ENCODE assay signal across 21 mouse cellular contexts in the genomic region with DNA sequence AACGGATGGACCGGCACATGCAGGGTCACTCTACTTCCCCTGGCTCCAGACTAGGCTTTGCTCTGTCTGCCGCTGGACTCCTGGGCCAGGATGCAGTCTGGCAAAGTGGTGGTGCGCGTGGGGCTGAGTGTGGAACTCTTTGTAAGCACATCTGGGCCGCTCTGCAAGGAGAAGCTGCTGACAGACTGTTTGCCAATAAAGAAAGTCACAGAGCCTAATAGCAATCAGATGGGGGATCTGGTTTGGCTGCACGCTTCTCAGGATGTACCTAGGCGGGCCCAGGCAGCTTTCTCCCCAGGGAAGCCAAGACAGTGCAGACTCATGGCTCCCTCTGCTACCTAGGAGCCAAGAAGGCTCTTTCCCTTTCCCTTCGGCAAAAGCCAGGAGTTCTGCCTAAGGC.
A peak's percentile ranks its signal among the peaks of the same experiment; 100 is the strongest.
DNase-seq lines count a peak whose midpoint lies in the region; ATAC-seq lines count a peak whose summit lies in the region.
"Had no signal": no experiment of that assay in that cellular context is flagged by ENCODE, and none has a peak within 500 bp of the region (broad histone marks: within the 10 kb centered on the region; RNA-seq: fewer than 3 reads in every experiment).

No protein-coding gene starts in this region.

- WGBS in embryonic facial prominence, embryonic 13.5 days = 26% methylated on average over 9 of the region's 9 CpGs

- H3K4me2 ChIP-seq in embryonic facial prominence, embryonic 13.5 days = 0 out of 2 replicates have a peak overlapping the region, but pooled peaks have one; percentile 11
- H3K4me2 ChIP-seq: forebrain, embryonic 13.5 days; heart, embryonic 15.5 days; hindbrain, embryonic 15.5 days; neural tube, embryonic 12.5 days had no signal

- peak; percentile 62 for DNase-seq in gastrocnemius, postnatal 25 days
- DNase-seq in mesoderm, embryonic 11.5 days (ENCODE audit: low read depth, low spot score) = peak; percentile 11
- DNase-seq in thymus, postnatal 25 days = no peak
- no peak for DNase-seq in urinary bladder, adult 18-20 months (ENCODE audit: low spot score in 2 of 2)
- DNase-seq in kidney, postnatal 10 days = no peak
- DNase-seq: adrenal gland, adult 2 months; cerebellum, adult 11-12 months; kidney, adult 11 months; kidney, postnatal 36 days; right cerebral cortex, postnatal 4 days; thymus, adult 2 months had no signal

- H3K4me3 ChIP-seq in megakaryocyte, embryonic 14.5 days (replicated peaks) = peak overlapping the region; percentile 15
- H3K4me3 ChIP-seq in embryonic facial prominence, embryonic 13.5 days = no peak overlapping the region
- H3K4me3 ChIP-seq: forebrain, embryonic 13.5 days; heart, embryonic 15.5 days; hindbrain, embryonic 15.5 days; neural tube, embryonic 12.5 days had no signal

- H3K4me1 ChIP-seq in megakaryocyte, embryonic 14.5 days = no peaks in the 10 kb centered on the region
- H3K4me1 ChIP-seq in embryonic facial prominence, embryonic 13.5 days = peaks cover 28% of the 10 kb centered on the region
- H3K4me1 ChIP-seq: forebrain, embryonic 13.5 days; neural tube, embryonic 12.5 days had no signal

- H3K9me3 ChIP-seq in megakaryocyte, embryonic 14.5 days = peaks cover 63% of the 10 kb centered on the region
- H3K9me3 ChIP-seq in embryonic facial prominence, embryonic 13.5 days = peaks cover 3% of the 10 kb centered on the region; the same call in 1 of the 2 replicates
- H3K9me3 ChIP-seq: heart, embryonic 15.5 days; hindbrain, embryonic 15.5 days had no signal

- H3K27me3 ChIP-seq in megakaryocyte, embryonic 14.5 days (replicated peaks) = no peaks in the 10 kb centered on the region
- H3K27me3 ChIP-seq in embryonic facial prominence, embryonic 13.5 days = 0 out of 2 replicates have a peak, but pooled peaks cover 6% of the 10 kb centered on the region
- H3K27me3 ChIP-seq: forebrain, embryonic 13.5 days; heart, embryonic 15.5 days; hindbrain, embryonic 15.5 days; neural tube, embryonic 12.5 days had no signal

- H3K36me3 ChIP-seq in megakaryocyte, embryonic 14.5 days (replicated peaks; ENCODE audit: low read length) = no peaks in the 10 kb centered on the region
- no peaks in the 10 kb centered on the region for H3K36me3 ChIP-seq in embryonic facial prominence, embryonic 13.5 days
- H3K36me3 ChIP-seq: G1E; heart, embryonic 15.5 days; hindbrain, embryonic 15.5 days; neural tube, embryonic 12.5 days had no signal

- ATAC-seq in megakaryocyte, adult 5-6 weeks (ENCODE audit: poor library complexity, severe bottlenecking) = no peak
- ATAC-seq in embryonic facial prominence, embryonic 13.5 days (ENCODE audit: insufficient number of reproducible peaks, insufficient read depth, low FRiP score, low TSS enrichment, low read depth) = no peak
- ATAC-seq: forebrain, embryonic 13.5 days; midbrain, embryonic 16.5 days had no signal

- peak overlapping the region; percentile 55 for H3K27ac ChIP-seq in embryonic facial prominence, embryonic 13.5 days
- H3K27ac ChIP-seq: forebrain, embryonic 13.5 days; heart, embryonic 15.5 days; hindbrain, embryonic 15.5 days; macrophage; neural tube, embryonic 12.5 days had no signal

- 0 out of 2 replicates have a peak overlapping the region, but pooled peaks have one; percentile 27 for H3K9ac ChIP-seq in embryonic facial prominence, embryonic 13.5 days
- H3K9ac ChIP-seq: forebrain, embryonic 13.5 days; heart, embryonic 15.5 days; hindbrain, embryonic 15.5 days; neural tube, embryonic 12.5 days had no signal

Comparison
In these comparisons a context has a peak if more than half of its experiments do, and no peak if none do; other contexts are left out.
1. DNase-seq: peak in gastrocnemius, postnatal 25 days (single experiment) and mesoderm, embryonic 11.5 days (single experiment); none in thymus, postnatal 25 days (single experiment), urinary bladder, adult 18-20 months (0 of 2) and kidney, postnatal 10 days (single experiment).